9 mouse cellular contexts compared by ENCODE assay signal in genomic region chr4:133107788-133108281, GRCm38 (mm10). TPM values are rescaled to one million over a fixed set of nuclear protein-coding genes. Genes with fewer than 3 reads are reported as not detected.
DNase-seq lines count a peak whose midpoint lies in the region; ATAC-seq and TF ChIP-seq lines count a peak whose summit lies in the region.
"Had no signal": no experiment of that assay in that cellular context is flagged by ENCODE, and none has a peak within 500 bp of the region (broad histone marks: within the 10 kb centered on the region; RNA-seq: fewer than 3 reads in every experiment).

No protein-coding gene starts in this region.

- intact Hi-C loops in left cerebral cortex, postnatal 36 days (cut with DNase I): no loop called here

- WGBS in midbrain, embryonic 10.5 days: 59% methylated on average over 13 of the region's 13 CpGs
- 57% methylated on average over 13 of the region's 13 CpGs for WGBS in midbrain, embryonic 14.5 days
- 27% methylated on average over 13 of the region's 13 CpGs for WGBS in heart, embryonic 11.5 days (ENCODE audit: insufficient replicate concordance)
- WGBS in lung, adult 2 months: 26% methylated on average over 13 of the region's 13 CpGs

- no peaks in the 10 kb centered on the region for H3K36me3 ChIP-seq in midbrain, embryonic 10.5 days
- no peaks in the 10 kb centered on the region for H3K36me3 ChIP-seq in midbrain, embryonic 14.5 days (ENCODE audit: control insufficient read depth, insufficient read depth, low read length)
- no peaks in the 10 kb centered on the region for H3K36me3 ChIP-seq in heart, embryonic 11.5 days (ENCODE audit: control insufficient read depth, insufficient read depth, low read length)
- H3K36me3 ChIP-seq: midbrain, embryonic 12.5 days had no signal

- H3K4me2 ChIP-seq in midbrain, embryonic 14.5 days (ENCODE audit: low read length): no peak overlapping the region
- H3K4me2 ChIP-seq in heart, embryonic 11.5 days: peak overlapping the region; percentile 11
- H3K4me2 ChIP-seq: midbrain, embryonic 12.5 days had no signal

- no peak overlapping the region for H3K9ac ChIP-seq in midbrain, embryonic 14.5 days (replicated peaks; ENCODE audit: low read length)
- H3K9ac ChIP-seq in heart, embryonic 11.5 days (ENCODE audit: low read depth, low read length): no peak overlapping the region
- H3K9ac ChIP-seq: midbrain, embryonic 12.5 days had no signal

- H3K27me3 ChIP-seq in midbrain, embryonic 10.5 days (ENCODE audit: low read depth, poor library complexity, severe bottlenecking): peaks cover 15% of the 10 kb centered on the region
- H3K27me3 ChIP-seq in midbrain, embryonic 14.5 days (ENCODE audit: control insufficient read depth, insufficient read depth, low read length): no peaks in the 10 kb centered on the region
- H3K27me3 ChIP-seq in heart, embryonic 11.5 days (ENCODE audit: control insufficient read depth, insufficient read depth, low read length): no peaks in the 10 kb centered on the region
- H3K27me3 ChIP-seq: midbrain, embryonic 12.5 days had no signal

- H3K9me3 ChIP-seq in midbrain, embryonic 10.5 days (replicated peaks): no peaks in the 10 kb centered on the region
- no peaks in the 10 kb centered on the region for H3K9me3 ChIP-seq in midbrain, embryonic 14.5 days (ENCODE audit: control insufficient read depth, low read length)
- H3K9me3 ChIP-seq in heart, embryonic 11.5 days (replicated peaks; ENCODE audit: control insufficient read depth, low read length): no peaks in the 10 kb centered on the region
- H3K9me3 ChIP-seq: midbrain, embryonic 12.5 days had no signal

- no peak for TF ChIP-seq POLR2A in lung, adult 2 months (IDR thresholded peaks at IDR 0.05; ENCODE audit: borderline replicate concordance, extremely low read depth, low read depth, low read length)

- peak; percentile 16 for DNase-seq in midbrain, embryonic 10.5 days (ENCODE audit: low spot score)
- DNase-seq in midbrain, embryonic 14.5 days: no peak
- DNase-seq in lung, adult 2 months: peak; percentile 58
- no peak for DNase-seq in frontal cortex, postnatal 25 days (ENCODE audit: low spot score in 2 of 2)
- no peak for DNase-seq in cerebellum, postnatal 4 days (ENCODE audit: low spot score in 2 of 2)
- no peak for DNase-seq in left cerebral cortex, postnatal 36 days (ENCODE audit: low spot score in 2 of 2)

- ATAC-seq in midbrain, embryonic 14.5 days (ENCODE audit: low FRiP score, low TSS enrichment): no peak
- ATAC-seq in heart, embryonic 11.5 days (replicated peaks; ENCODE audit: insufficient number of reproducible peaks, low FRiP score, low TSS enrichment): no peak

- no peak overlapping the region for H3K4me3 ChIP-seq in midbrain, embryonic 10.5 days
- no peak overlapping the region for H3K4me3 ChIP-seq in midbrain, embryonic 14.5 days (replicated peaks; ENCODE audit: low read depth, low read length)
- H3K4me3 ChIP-seq in brown adipose tissue, adult 24 weeks (ENCODE audit: insufficient read depth, low read depth, low read length): no peak overlapping the region
- no peak overlapping the region for H3K4me3 ChIP-seq in heart, embryonic 11.5 days (ENCODE audit: low read depth, low read length)
- no peak overlapping the region for H3K4me3 ChIP-seq in lung, adult 2 months (replicated peaks; ENCODE audit: extremely low read depth, low read depth, low read length)
- H3K4me3 ChIP-seq: midbrain, embryonic 12.5 days had no signal

- TF ChIP-seq CTCF in lung, adult 2 months (IDR thresholded peaks at IDR 0.05; ENCODE audit: insufficient read depth, low read length): peak; percentile 20; the same call in 1 of the 2 replicates

- no peak overlapping the region for H3K27ac ChIP-seq in midbrain, embryonic 10.5 days (replicated peaks)
- H3K27ac ChIP-seq in midbrain, embryonic 14.5 days (replicated peaks; ENCODE audit: low read depth, low read length): no peak overlapping the region
- H3K27ac ChIP-seq in brown adipose tissue, adult 24 weeks (replicated peaks; ENCODE audit: low read depth, low read length): peak overlapping the region; percentile 71
- peak overlapping the region; percentile 29 for H3K27ac ChIP-seq in heart, embryonic 11.5 days (ENCODE audit: low read depth, low read length)
- H3K27ac ChIP-seq: midbrain, embryonic 12.5 days had no signal

- H3K4me1 ChIP-seq in midbrain, embryonic 10.5 days: peaks cover 28% of the 10 kb centered on the region
- no peaks in the 10 kb centered on the region for H3K4me1 ChIP-seq in midbrain, embryonic 14.5 days (ENCODE audit: control insufficient read depth, insufficient read depth, low read length)
- H3K4me1 ChIP-seq in brown adipose tissue, adult 24 weeks (ENCODE audit: control insufficient read depth, insufficient read depth, insufficient read length, low read length): peaks cover 24% of the 10 kb centered on the region
- peaks cover 21% of the 10 kb centered on the region for H3K4me1 ChIP-seq in heart, embryonic 11.5 days (ENCODE audit: control insufficient read depth, insufficient read depth, low read length)
- H3K4me1 ChIP-seq in lung, adult 2 months (ENCODE audit: control insufficient read depth, insufficient read depth, low read length): peaks cover 22% of the 10 kb centered on the region

RNA-seq across cellular contexts. Expression of gene Wasf2, which starts 22.5 kb away (rescaled TPM):
- polyA plus RNA-seq in midbrain, embryonic 10.5 days (2016; fragmentation: Nextera tagmentation; extraction: Ambion mirVana): 48.3 and 50.3 TPM in 2 replicates
- polyA plus RNA-seq in midbrain, embryonic 14.5 days (2014; fragmentation: Nextera tagmentation; extraction: Ambion mirVana): 19.6 and 23.1 TPM in 2 replicates
- polyA plus RNA-seq in brown adipose tissue, adult 24 weeks (2012; ENCODE audit: insufficient read depth, insufficient read length, missing spikeins): 39.6 and 39.8 TPM in 2 replicates
- polyA plus RNA-seq in heart, embryonic 11.5 days (2014; fragmentation: Nextera tagmentation; extraction: Ambion mirVana): 37.3 and 55.8 TPM in 2 replicates
- polyA plus RNA-seq in lung, adult 2 months (2012; rRNA removed): 91.7 and 109 TPM in 2 replicates
- total RNA-seq in left cerebral cortex, postnatal 36 days (2021): 10 to 100 TPM; 21.5 to 30.3 TPM

Comparison
In these comparisons a context has a peak if more than half of its experiments do, and no peak if none do; other contexts are left out.
1. DNase-seq: peak in midbrain, embryonic 10.5 days (single experiment) and lung, adult 2 months (single experiment); none in midbrain, embryonic 14.5 days (single experiment), frontal cortex, postnatal 25 days (0 of 2), cerebellum, postnatal 4 days (0 of 2) and left cerebral cortex, postnatal 36 days (0 of 2).
2. H3K27ac ChIP-seq: peak in brown adipose tissue, adult 24 weeks (single experiment) and heart, embryonic 11.5 days (single experiment); none in midbrain, embryonic 10.5 days (single experiment) and midbrain, embryonic 14.5 days (single experiment).